Mouse (Mus musculus) G1E (cell line): ENCODE measurements around the gene Atp7b. TPM values are rescaled to one million over a fixed set of nuclear protein-coding genes. Genes with fewer than 3 reads are reported as not detected.

ENCODE experiments used
- ATAC-seq: 2 replicates; pipeline ENCODE4 v1.8.0; 2016; ENCODE audit warnings: mild to moderate bottlenecking; ENCODE audit not compliant: insufficient number of reproducible peaks, poor library complexity, low FRiP score, severe bottlenecking; ENCODE audit errors: extremely low read depth
- DNase-seq: peaks from one replicate; pipeline ENCODE4 v3.0.0; 2012; ENCODE audit warnings: low spot score
- H3K27me3 ChIP-seq: 2 replicates; pipeline ENCODE4 v1.6.1; 2012; ENCODE audit warnings: mild to moderate bottlenecking, low read length, inconsistent platforms; ENCODE audit not compliant: insufficient read depth
- H3K36me3 ChIP-seq: replicated peaks from 2 replicates; pipeline ENCODE3; 2012; ENCODE audit warnings: mild to moderate bottlenecking, inconsistent platforms
- H3K4me1 ChIP-seq: 2 replicates; pipeline ENCODE4 v1.6.1; 2012; ENCODE audit warnings: low read depth, low read length, inconsistent platforms, mixed read lengths; ENCODE audit not compliant: insufficient read depth
- H3K4me3 ChIP-seq: 2 replicates; pipeline ENCODE4 v1.5.1; 2012; ENCODE audit warnings: low read depth, mild to moderate bottlenecking, inconsistent platforms, low read length, moderate library complexity, mixed read lengths
- H3K9me3 ChIP-seq: replicated peaks from 2 replicates; pipeline ENCODE4 v1.6.1; 2012; ENCODE audit warnings: inconsistent platforms
- CTCF ChIP-seq: IDR thresholded peaks from 2 replicates; pipeline ENCODE4 v1.5.1; 2012; ENCODE audit warnings: low read depth, low read length, inconsistent platforms, mixed read lengths
- GATA1 ChIP-seq: IDR thresholded peaks from 2 replicates; pipeline ENCODE4 v1.6.1; 2012; ENCODE audit warnings: borderline replicate concordance, low read length, inconsistent platforms, mixed read lengths
- GATA2 ChIP-seq: IDR thresholded peaks from 2 replicates; pipeline ENCODE4 v1.6.1; 2012; ENCODE audit warnings: low read depth, low read length, inconsistent platforms, borderline replicate concordance
- POLR2AphosphoS5 ChIP-seq: IDR thresholded peaks from 2 replicates; pipeline ENCODE4 v1.6.1; 2012; ENCODE audit warnings: low read depth, low read length, inconsistent platforms; ENCODE audit not compliant: insufficient replicate concordance
- TAL1 ChIP-seq: conservative IDR thresholded peaks from 2 replicates; pipeline ENCODE4 v1.6.1; 2012; ENCODE audit warnings: low read depth, low read length, inconsistent platforms, mixed read lengths
- polyA plus RNA-seq: library from polyadenylated mRNA; stranded (reverse); fragments of >175 nt; gene quantifications from 2 replicates; pipeline ENCODE4 v1.2.3, GENCODE M21; 2012
- total RNA-seq, 2 experiments: library from RNA; stranded (forward) in 1 of 2; stranded (reverse) in 1 of 2; fragments of 200-1000 nt in 1 of 2; fragments of >200 nt in 1 of 2; fragmentation: Nextera tagmentation in 1 of 2; gene quantifications; 2 replicates each; pipeline ENCODE4 v1.2.3; 2014 to 2017

Gene Atp7b
- total RNA-seq (2014; fragmentation: Nextera tagmentation) (14.7 and 18.9 TPM in 2 replicates), total RNA-seq (2017) (5.9 and 6.6 TPM in 2 replicates), polyA plus RNA-seq (5.2 and 6.1 TPM in 2 replicates)

DNA sequence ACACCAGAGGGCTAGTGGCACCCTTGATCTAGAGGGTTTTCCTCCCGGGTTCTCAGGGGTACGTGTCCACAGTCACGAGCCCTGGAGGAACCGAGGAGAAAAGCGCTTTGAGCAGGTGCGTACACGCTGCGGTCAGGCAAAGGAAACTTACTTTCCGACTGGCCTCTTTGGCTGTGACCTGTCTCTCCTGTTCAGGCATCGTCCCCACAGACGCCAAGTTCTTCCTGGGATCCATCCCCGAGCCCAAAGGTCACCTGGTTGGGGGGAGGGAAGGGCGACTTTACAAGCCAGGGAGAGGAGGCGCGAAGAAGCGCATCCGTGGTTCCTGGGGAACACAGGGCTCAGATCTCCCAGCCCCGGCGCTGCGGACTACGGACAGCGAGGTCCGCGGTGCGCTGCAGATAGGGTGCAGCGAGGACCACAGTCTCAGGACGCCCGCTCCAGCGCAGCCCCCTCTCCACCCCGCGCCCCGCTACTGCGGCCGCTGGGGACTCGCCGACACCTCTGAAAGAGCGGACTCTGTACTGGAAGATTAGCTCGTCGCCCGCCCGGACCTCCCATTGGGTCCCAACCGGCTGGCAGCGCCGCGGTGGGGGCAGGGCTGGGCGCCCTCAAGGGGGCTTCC lies at the start of gene Atp7b:
Gene Atp7b (minus strand): TSS at position 485 of the 625 bp plus-strand sequence.
- no peak for ATAC-seq
- peaks cover 44% of the 10 kb centered on the region for H3K36me3 ChIP-seq
- peaks cover 61% of the 10 kb centered on the region for H3K4me1 ChIP-seq
- no peak for TF ChIP-seq GATA2
- no peak for TF ChIP-seq POLR2AphosphoS5
- no peak for TF ChIP-seq TAL1
- TF ChIP-seq CTCF: no peak
- no peak for TF ChIP-seq GATA1
- no peaks in the 10 kb centered on the region for H3K27me3 ChIP-seq
- no peak for DNase-seq
- 0 out of 2 replicates have a peak, but pooled peaks cover 1% of the 10 kb centered on the region for H3K9me3 ChIP-seq
- peak within 1 kb of the TSS; percentile 93 for H3K4me3 ChIP-seq

DNA sequence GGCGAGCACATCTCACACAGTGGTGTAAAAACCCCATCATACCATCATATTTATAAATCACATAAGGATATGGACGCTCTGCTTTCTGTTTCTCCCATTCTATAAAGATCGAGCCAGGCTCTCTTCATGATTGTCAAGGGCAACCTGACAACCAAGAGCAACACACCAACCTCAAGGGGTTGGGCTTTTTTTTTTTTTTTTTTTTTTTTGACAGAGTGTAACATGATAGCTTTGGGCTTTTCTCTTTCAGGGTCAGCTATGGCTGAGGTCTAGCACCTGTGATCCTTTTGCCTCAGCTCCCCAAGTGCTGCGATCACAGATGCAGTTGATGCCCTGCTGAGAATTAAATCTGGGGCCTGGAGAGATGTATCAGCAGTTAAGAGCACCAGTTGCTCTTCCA lies 46.9 kb upstream of the Atp7b start:
- no peak for ATAC-seq
- no peak for DNase-seq
- H3K4me1 ChIP-seq: no peaks in the 10 kb centered on the region

DNA sequence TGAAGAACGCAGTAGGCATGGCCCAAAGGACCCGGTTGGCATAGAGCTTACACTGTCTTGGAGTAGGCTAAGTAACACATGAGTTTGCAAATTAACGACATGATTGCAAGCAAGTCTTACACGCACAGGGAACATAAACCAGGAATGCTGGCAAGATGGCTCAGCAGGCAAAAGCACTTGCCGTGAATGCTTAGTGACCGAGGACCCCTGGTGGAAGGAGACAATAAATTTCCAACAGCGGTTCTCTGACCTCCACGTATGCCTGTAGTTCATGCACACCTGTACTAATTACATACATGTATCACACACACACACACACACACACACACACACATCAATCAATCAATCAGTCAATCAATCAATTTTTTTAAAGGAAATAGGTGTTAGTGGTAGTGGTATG lies 31.5 kb upstream of the Atp7b start:
- no peaks in the 10 kb centered on the region for H3K4me1 ChIP-seq
- H3K36me3 ChIP-seq: no peaks in the 10 kb centered on the region
- DNase-seq (no peak), ATAC-seq (no peak)
- no peaks in the 10 kb centered on the region for H3K9me3 ChIP-seq
- peaks cover 25% of the 10 kb centered on the region for H3K27me3 ChIP-seq
- no peak for TF ChIP-seq CTCF
- no peak for TF ChIP-seq GATA2
- TF ChIP-seq POLR2AphosphoS5: no peak
- TF ChIP-seq GATA1: no peak
- no peak for TF ChIP-seq TAL1
- no peak overlapping the region for H3K4me3 ChIP-seq

More for the DNA sequence above, 46.9 kb upstream of the Atp7b start:
- H3K36me3 ChIP-seq: no peaks in the 10 kb centered on the region
- H3K27me3 ChIP-seq: 0 out of 2 replicates have a peak, but pooled peaks cover 2% of the 10 kb centered on the region
- no peak for TF ChIP-seq TAL1
- TF ChIP-seq GATA2: no peak
- TF ChIP-seq POLR2AphosphoS5: no peak
- TF ChIP-seq GATA1: no peak
- no peak for TF ChIP-seq CTCF
- no peak overlapping the region for H3K4me3 ChIP-seq
- H3K9me3 ChIP-seq: no peaks in the 10 kb centered on the region

DNA sequence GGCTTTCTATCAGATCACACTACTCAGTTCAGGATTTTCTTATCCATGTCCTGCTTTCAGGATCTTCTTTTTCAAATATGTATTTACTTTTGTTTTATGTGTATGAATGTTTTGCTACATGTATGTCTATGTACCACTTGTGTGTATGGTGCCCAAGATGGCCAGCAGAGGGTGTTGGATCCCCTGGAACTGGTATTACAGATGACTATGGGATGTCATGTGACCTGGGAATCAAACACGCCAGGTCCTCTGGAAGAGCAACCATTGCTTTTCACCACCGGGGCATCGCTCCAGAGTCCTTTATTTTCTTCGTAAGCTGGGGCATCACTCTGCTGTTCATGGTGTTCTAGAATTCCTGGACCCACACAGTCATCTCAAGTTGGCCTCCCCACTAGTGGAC lies 29.1 kb upstream of the Atp7b start:
- DNase-seq (no peak), ATAC-seq (no peak)
- H3K9me3 ChIP-seq: no peaks in the 10 kb centered on the region
- no peak overlapping the region for H3K4me3 ChIP-seq
- H3K4me1 ChIP-seq: no peaks in the 10 kb centered on the region
- H3K36me3 ChIP-seq: no peaks in the 10 kb centered on the region
- peaks cover 21% of the 10 kb centered on the region for H3K27me3 ChIP-seq
- TF ChIP-seq POLR2AphosphoS5: no peak

DNA sequence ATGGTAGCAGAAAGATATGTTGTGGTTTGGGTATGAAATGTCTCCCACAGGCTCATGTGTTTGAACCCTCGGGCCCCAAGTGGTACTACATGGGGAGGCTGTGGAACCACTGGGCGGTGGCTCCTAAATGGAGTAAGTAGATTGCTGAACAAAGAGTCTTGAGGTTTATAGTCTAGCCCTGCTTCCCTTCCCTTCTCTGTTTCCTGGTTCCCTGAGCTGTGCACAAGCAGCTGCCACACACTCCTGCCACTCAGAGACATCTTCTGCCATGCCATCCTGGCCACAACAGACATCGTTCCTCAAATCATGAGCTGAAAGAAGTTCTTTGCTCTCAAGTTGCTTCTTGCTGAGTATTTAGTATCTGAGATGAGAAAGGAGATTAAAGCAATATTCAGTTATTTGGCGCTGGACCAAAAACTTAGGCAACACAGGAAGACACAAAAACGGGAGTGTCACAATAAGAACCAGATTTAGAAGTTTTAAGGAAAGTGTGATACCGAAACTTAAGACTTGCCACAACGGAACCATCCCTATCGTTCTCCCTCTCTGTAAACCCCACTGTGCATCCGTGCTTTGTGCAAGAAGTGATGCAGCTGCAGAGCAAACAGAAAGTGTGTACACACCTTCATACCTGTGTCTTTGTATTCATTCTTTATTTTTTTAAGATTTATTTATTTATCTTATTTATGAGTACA lies 19.4 kb upstream of the Atp7b start:
- ATAC-seq: no peak
- H3K36me3 ChIP-seq: no peaks in the 10 kb centered on the region
- no peak for DNase-seq
- H3K9me3 ChIP-seq: no peaks in the 10 kb centered on the region
- no peaks in the 10 kb centered on the region for H3K4me1 ChIP-seq
- peaks cover 6% of the 10 kb centered on the region; the same call in 1 of the 2 replicates for H3K27me3 ChIP-seq
- H3K4me3 ChIP-seq: no peak overlapping the region
- TF ChIP-seq POLR2AphosphoS5 (no peak), GATA2 (no peak), CTCF (no peak), TAL1 (no peak), GATA1 (no peak)

DNA sequence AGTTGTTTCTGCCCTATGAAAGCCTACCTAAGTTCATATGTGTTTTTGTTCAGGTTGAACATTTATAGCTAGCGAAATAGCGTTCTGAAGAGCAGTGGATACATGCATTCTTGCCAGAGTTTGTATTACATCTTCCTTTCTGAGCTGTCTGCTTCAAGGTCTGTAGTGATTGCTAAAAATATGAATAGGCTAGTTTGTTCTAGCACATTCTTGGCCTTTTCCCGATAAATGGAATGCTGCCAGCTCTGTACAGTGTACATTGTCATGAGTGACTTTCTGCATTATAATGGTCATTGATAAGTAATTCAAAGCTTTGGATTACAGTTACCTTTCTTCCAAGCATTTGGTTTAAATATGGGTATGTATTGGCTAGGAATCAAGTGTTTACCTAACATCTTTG lies 1.0 kb upstream of the Atp7b start:
- Histone ChIP-seq H3K4me1 (peaks cover 50% of the 10 kb centered on the region), H3K9me3 (peaks cover 3% of the 10 kb centered on the region), H3K36me3 (peaks cover 50% of the 10 kb centered on the region), H3K4me3 (peak overlapping the region; percentile 93), H3K27me3 (no peaks in the 10 kb centered on the region)
- TF ChIP-seq GATA1 (no peak), GATA2 (no peak), POLR2AphosphoS5 (no peak), CTCF (no peak), TAL1 (no peak)
- DNase-seq (no peak), ATAC-seq (no peak)
